9 mouse cellular contexts compared by ENCODE assay signal in the genomic region with DNA sequence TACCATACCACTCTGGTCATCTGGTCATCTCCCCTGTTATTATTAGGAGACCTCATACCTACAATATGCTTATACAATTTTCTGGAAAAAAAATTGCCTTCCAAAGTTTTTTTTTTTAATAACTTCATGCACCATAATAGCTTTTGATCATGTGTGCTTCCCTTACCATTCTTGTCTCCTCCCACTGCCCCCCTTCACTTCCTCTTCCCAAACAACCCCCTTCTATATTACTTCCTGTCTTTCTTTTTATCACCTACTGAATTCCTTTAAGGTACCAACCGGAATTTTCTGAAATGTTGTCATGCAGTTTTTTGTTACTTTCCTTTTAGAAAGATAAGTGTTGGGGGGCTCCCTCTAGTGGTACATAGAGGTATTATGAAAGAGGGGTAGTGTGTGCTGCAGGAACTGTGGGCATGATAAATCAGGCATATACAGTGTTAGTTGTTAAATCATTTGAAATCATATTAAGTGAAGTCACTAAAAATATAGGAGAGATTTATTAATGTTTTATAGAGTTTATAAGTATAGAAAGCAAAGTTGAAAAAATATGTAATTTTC. TPM values are rescaled to one million over a fixed set of nuclear protein-coding genes. Genes with fewer than 3 reads are reported as not detected.
A peak's percentile ranks its signal among the peaks of the same experiment; 100 is the strongest.
DNase-seq lines count a peak whose midpoint lies in the region; TF ChIP-seq lines count a peak whose summit lies in the region.
"Had no signal": no experiment of that assay in that cellular context is flagged by ENCODE, and none has a peak within 500 bp of the region (broad histone marks: within the 10 kb centered on the region; RNA-seq: fewer than 3 reads in every experiment).

No protein-coding gene starts in this region.

- intact Hi-C loops in heart, adult 2 months (cut with DNase I) = loop anchor here (1.0 to 10.0 kb wide), 4 partner anchors 58 to 791 kb away; partner anchors contain the start of gene Bmp2k

- H3K4me3 ChIP-seq in heart, adult 2 months = no peak overlapping the region
- H3K4me3 ChIP-seq in heart, embryonic 10.5 days = no peak overlapping the region
- H3K4me3 ChIP-seq: limb, embryonic 15.5 days had no signal

- WGBS in heart, adult 2 months = 2% methylated on average over 1 of the region's 1 CpGs
- WGBS in heart, embryonic 10.5 days = 22% methylated on average over 1 of the region's 1 CpGs

- peak; percentile 89 for TF ChIP-seq CTCF in heart, adult 2 months (IDR thresholded peaks at IDR 0.05)
- TF ChIP-seq CTCF in brain, embryonic 14.5 days (IDR thresholded peaks at IDR 0.05; ENCODE audit: borderline replicate concordance, extremely low read depth, insufficient read depth, insufficient read length) = peak; percentile 44; the same call in 1 of the 2 replicates

- no peak overlapping the region for H3K27ac ChIP-seq in heart, adult 2 months
- H3K27ac ChIP-seq in heart, embryonic 10.5 days = no peak overlapping the region
- H3K27ac ChIP-seq: limb, embryonic 15.5 days had no signal

- H3K79me2 ChIP-seq in heart, adult 2 months (replicated peaks; ENCODE audit: control insufficient read depth, insufficient read depth, low read length) = no peaks in the 10 kb centered on the region

- H3K36me3 ChIP-seq in heart, adult 2 months (ENCODE audit: control insufficient read depth, insufficient read depth, low read length) = no peaks in the 10 kb centered on the region
- H3K36me3 ChIP-seq in heart, embryonic 10.5 days = peaks cover 20% of the 10 kb centered on the region

- no peak overlapping the region for H3K9ac ChIP-seq in heart, adult 2 months (ENCODE audit: low read depth, low read length)
- H3K9ac ChIP-seq: limb, embryonic 15.5 days had no signal

- no peaks in the 10 kb centered on the region for H3K27me3 ChIP-seq in heart, adult 2 months (ENCODE audit: control insufficient read depth, insufficient read depth, low read length)
- H3K27me3 ChIP-seq in heart, embryonic 10.5 days (ENCODE audit: insufficient read depth, poor library complexity, severe bottlenecking) = no peaks in the 10 kb centered on the region
- H3K27me3 ChIP-seq: limb, embryonic 15.5 days had no signal

- no peak for TF ChIP-seq POLR2A in heart, adult 2 months (IDR thresholded peaks at IDR 0.05; ENCODE audit: insufficient read depth, low read depth, low read length)
- no peak for TF ChIP-seq POLR2A in brain, embryonic 14.5 days (IDR thresholded peaks at IDR 0.05; ENCODE audit: borderline replicate concordance, extremely low read depth, insufficient read depth, insufficient read length, poor library complexity, severe bottlenecking)

- DNase-seq in heart, adult 2 months = no peak
- no peak for DNase-seq in heart, embryonic 10.5 days (ENCODE audit: low spot score)
- DNase-seq in right cerebral cortex, postnatal 10 days (ENCODE audit: low spot score in 2 of 2) = peak; percentile 41 to 50
- DNase-seq in right cerebral cortex, postnatal 25 days = no peak
- DNase-seq in brain, embryonic 14.5 days (ENCODE audit: low read depth) = peak; percentile 79
- peak; percentile 51 for DNase-seq in heart, postnatal 4 days
- DNase-seq in lung, postnatal 36 days = peak; percentile 86
- DNase-seq in urinary bladder, postnatal 4 days (ENCODE audit: low spot score in 2 of 2) = no peak

- no peaks in the 10 kb centered on the region for H3K9me3 ChIP-seq in heart, embryonic 10.5 days
- H3K9me3 ChIP-seq: limb, embryonic 15.5 days had no signal

- no peak for TF ChIP-seq EP300 in heart, adult 2 months (IDR thresholded peaks at IDR 0.05; ENCODE audit: insufficient read depth, low read depth, low read length)

- H3K4me1 ChIP-seq in heart, adult 2 months (ENCODE audit: control insufficient read depth, insufficient read depth, low read length) = no peaks in the 10 kb centered on the region
- H3K4me1 ChIP-seq in heart, embryonic 10.5 days = 0 out of 2 replicates have a peak, but pooled peaks cover 2% of the 10 kb centered on the region
- H3K4me1 ChIP-seq: limb, embryonic 15.5 days had no signal

RNA-seq across cellular contexts. Expression of gene Paqr3, which starts 55.8 kb away (rescaled TPM):
- total RNA-seq in heart, adult 2 months (2021) = 1 to 10 TPM; 2.4 to 3.2 TPM
- 2.8 and 4.9 TPM in 2 replicates for polyA plus RNA-seq in heart, adult 2 months (2012; rRNA removed)
- polyA plus RNA-seq in heart, embryonic 10.5 days (2016; fragmentation: Nextera tagmentation; extraction: Ambion mirVana) = 2.6 and 6.1 TPM in 2 replicates
- 31.9 and 33.9 TPM in 2 replicates for polyA plus RNA-seq in brain, embryonic 14.5 days (2012; rRNA removed)
- total RNA-seq in heart, postnatal 4 days (2021) = 1 to 10 TPM; 3.0 to 3.6 TPM

RNA-seq across cellular contexts. Expression of gene Bmp2k, which starts 58.1 kb away (rescaled TPM):
- total RNA-seq in heart, adult 2 months (2021) = 1 to 10 TPM; 6.7 to 8.4 TPM
- 2.9 and 3.6 TPM in 2 replicates for polyA plus RNA-seq in heart, adult 2 months (2012; rRNA removed)
- 10.2 and 12.3 TPM in 2 replicates for polyA plus RNA-seq in heart, embryonic 10.5 days (2016; fragmentation: Nextera tagmentation; extraction: Ambion mirVana)
- polyA plus RNA-seq in brain, embryonic 14.5 days (2012; rRNA removed) = 8.7 and 12.8 TPM in 2 replicates
- total RNA-seq in heart, postnatal 4 days (2021) = 10 to 100 TPM; 18.9 TPM

Comparison
In these comparisons a context has a peak if more than half of its experiments do, and no peak if none do; other contexts are left out.
1. DNase-seq: peak in right cerebral cortex, postnatal 10 days (2 of 2), brain, embryonic 14.5 days (single experiment), heart, postnatal 4 days (single experiment) and lung, postnatal 36 days (single experiment); none in heart, adult 2 months (0 of 2), heart, embryonic 10.5 days (single experiment), right cerebral cortex, postnatal 25 days (single experiment) and urinary bladder, postnatal 4 days (0 of 2).